Mouse (Mus musculus): Measurements from ENCODE around the gene Alox12. TPM values are rescaled to one million over a fixed set of nuclear protein-coding genes. Genes with fewer than 3 reads are reported as not detected.

Gene Alox12
- polyA plus RNA-seq, 1 experiment, result 0.47 TPM

- Histone ChIP-seq H3K27me3 (ENCODE audit: control insufficient read depth, insufficient read depth, insufficient read length) (no peaks in the 10 kb centered on the region), H3K79me3 (ENCODE audit: low read depth) (no peaks in the 10 kb centered on the region), H3K79me2 (ENCODE audit: control insufficient read depth, insufficient read depth) (no peaks in the 10 kb centered on the region), H3K36me3 (ENCODE audit: control insufficient read depth, insufficient read depth) (peaks cover 4% of the 10 kb centered on the region), H3ac (ENCODE audit: control insufficient read depth, insufficient read length, low read depth) (no peak overlapping the region), H3K4me3 (ENCODE audit: insufficient read depth, poor library complexity, severe bottlenecking) (no peak overlapping the region)
- TF ChIP-seq USF1 (IDR thresholded peaks at IDR 0.05; ENCODE audit: low read depth), result no peak
- no peak for TF ChIP-seq MYOG (IDR thresholded peaks at IDR 0.05; ENCODE audit: control insufficient read depth, extremely low read depth, insufficient read length)
Observed at GRCm38 (mm10) chr11:70192157-70192556, 63.0 kb downstream of the Alox12 start.

Small RNA genes within 50 kb of the gene (microRNA-seq; reads per million reads assigned to microRNA genes)
- gene Mir195a (ENCODE audit: borderline microRNAs expressed) (1,341 reads per million, percentile 88 among the genes with 10 or more reads in this experiment), gene Mir497 (ENCODE audit: borderline microRNAs expressed) (not detected), gene Mir497b (ENCODE audit: borderline microRNAs expressed) (not detected)

Other genes with a start within 250 kb of the Alox12 start
- 87.8 TPM for gene Acadvl, start 239.9 kb downstream of the Alox12 start, polyA plus RNA-seq (2012; fragmentation: generic; extraction: Trizol)
- 25.3 TPM for gene Dlg4, start 238.4 kb downstream of the Alox12 start, polyA plus RNA-seq (2012; fragmentation: generic; extraction: Trizol)
- 4.0 TPM for gene Asgr1, start 201.3 kb downstream of the Alox12 start, polyA plus RNA-seq (2012; fragmentation: generic; extraction: Trizol)
- 1.3 TPM for gene Asgr2, start 162.7 kb downstream of the Alox12 start, polyA plus RNA-seq (2012; fragmentation: generic; extraction: Trizol)
- gene Mgl2, start 125.0 kb downstream of the Alox12 start, polyA plus RNA-seq (2012; fragmentation: generic; extraction: Trizol), result 1.8 TPM
- 0.20 TPM for gene Clec10a, start 99.2 kb downstream of the Alox12 start, polyA plus RNA-seq (2012; fragmentation: generic; extraction: Trizol)
- gene Slc16a11, start 42.6 kb downstream of the Alox12 start, polyA plus RNA-seq (2012; fragmentation: generic; extraction: Trizol), result 145 TPM
- 22.0 TPM for gene Slc16a13, start 34.3 kb downstream of the Alox12 start, polyA plus RNA-seq (2012; fragmentation: generic; extraction: Trizol)
- 9.3 TPM for gene Bcl6b, start 25.6 kb downstream of the Alox12 start, polyA plus RNA-seq (2012; fragmentation: generic; extraction: Trizol)
- 91.7 TPM for gene 0610010K14Rik, start 17.4 kb downstream of the Alox12 start, polyA plus RNA-seq (2012; fragmentation: generic; extraction: Trizol)
- gene Gm21988, start 15.5 kb downstream of the Alox12 start, polyA plus RNA-seq (2012; fragmentation: generic; extraction: Trizol), result 10.8 TPM
- gene Rnasek, start 15.5 kb downstream of the Alox12 start, polyA plus RNA-seq (2012; fragmentation: generic; extraction: Trizol), result 300 TPM
- 0.04 TPM for gene Alox12e, start 67.3 kb upstream of the Alox12 start, polyA plus RNA-seq (2012; fragmentation: generic; extraction: Trizol)
- gene Alox15, start 96.7 kb upstream of the Alox12 start, polyA plus RNA-seq (2012; fragmentation: generic; extraction: Trizol), result not detected
- gene Pelp1, start 154.7 kb upstream of the Alox12 start, polyA plus RNA-seq (2012; fragmentation: generic; extraction: Trizol), result 40.6 TPM
- 27.6 TPM for gene Arrb2, start 177.3 kb upstream of the Alox12 start, polyA plus RNA-seq (2012; fragmentation: generic; extraction: Trizol)
- 46.2 TPM for gene Med11, start 196.6 kb upstream of the Alox12 start, polyA plus RNA-seq (2012; fragmentation: generic; extraction: Trizol)
- 0.04 TPM for gene Zmynd15, start 204.1 kb upstream of the Alox12 start, polyA plus RNA-seq (2012; fragmentation: generic; extraction: Trizol)
- 0.19 TPM for gene Cxcl16, start 204.6 kb upstream of the Alox12 start, polyA plus RNA-seq (2012; fragmentation: generic; extraction: Trizol)
- not detected for gene Tm4sf5, start 249.9 kb upstream of the Alox12 start, polyA plus RNA-seq (2012; fragmentation: generic; extraction: Trizol)

Measured in C2C12 (cell line).